Mouse (Mus musculus): Measurements from ENCODE around the gene Shc3.

- no peak for TF ChIP-seq CTCF (conservative IDR thresholded peaks at IDR 0.05; ENCODE audit: insufficient read depth, insufficient read length, low read depth, low read length)
- TF ChIP-seq POLR2A (IDR thresholded peaks at IDR 0.05; ENCODE audit: low read depth, low read length) = no peak
These were observed 104.9 kb downstream of the Shc3 start for GRCm38 (mm10) chr13:51464294-51464693.

All from kidney, adult 2 months (tissue).